Mouse (Mus musculus) heart, postnatal 0 days (tissue): ENCODE measurements around the gene Slc37a3. TPM values are rescaled to one million over a fixed set of nuclear protein-coding genes. Genes with fewer than 3 reads are reported as not detected.

Experiments
- ATAC-seq: fragments of 200-750 bp; cut with Nextera tagmentation; 2 replicates; pipeline ENCODE4 v1.8.0; 2017; ENCODE audit warnings: low read depth, moderate number of reproducible peaks, moderate library complexity; ENCODE audit not compliant: insufficient read depth
- DNase-seq: peaks from one replicate; pipeline ENCODE4 v3.0.0-alpha.2; 2016; ENCODE audit warnings: low spot score
- H3K27ac ChIP-seq: fragments of 300-500 bp; sonication (generic); 2 replicates; pipeline ENCODE4 v1.5.1; 2014; ENCODE audit warnings: low read depth, mild to moderate bottlenecking
- H3K27me3 ChIP-seq: fragments of 300-500 bp; sonication (generic); 2 replicates; pipeline ENCODE4 v1.6.1; 2014; ENCODE audit warnings: low read length, mixed read lengths; ENCODE audit not compliant: control insufficient read depth, insufficient read depth
- H3K36me3 ChIP-seq: fragments of 300-500 bp; sonication (generic); replicated peaks from 2 replicates; pipeline ENCODE4 v1.6.1; 2014; ENCODE audit warnings: low read length, mixed read lengths; ENCODE audit not compliant: control insufficient read depth, insufficient read depth
- H3K4me1 ChIP-seq: fragments of 300-500 bp; sonication (generic); 2 replicates; pipeline ENCODE4 v1.6.1; 2014; ENCODE audit warnings: antibody characterized with exemption; ENCODE audit not compliant: control insufficient read depth, insufficient read depth
- H3K4me2 ChIP-seq: fragments of 300-500 bp; sonication (generic); 2 replicates; pipeline ENCODE4 v1.6.1; 2014; ENCODE audit warnings: low read depth, mild to moderate bottlenecking, low read length, moderate library complexity
- H3K4me3 ChIP-seq: fragments of 300-500 bp; sonication (generic); 2 replicates; pipeline ENCODE4 v1.5.1; 2014; ENCODE audit warnings: low read depth, low read length
- H3K9ac ChIP-seq: fragments of 300-500 bp; sonication (generic); replicated peaks from 2 replicates; pipeline ENCODE4 v1.6.1; 2014; ENCODE audit warnings: low read depth, low read length, mixed read lengths
- H3K9me3 ChIP-seq: fragments of 300-500 bp; sonication (generic); replicated peaks from 2 replicates; pipeline ENCODE4 v1.6.1; 2016; ENCODE audit warnings: low read length; ENCODE audit not compliant: control insufficient read depth
- CTCF ChIP-seq: IDR thresholded peaks from 2 replicates; pipeline ENCODE4 v1.5.1; 2016; ENCODE audit warnings: antibody characterized with exemption, control low read depth, low read depth
- EP300 ChIP-seq: IDR thresholded peaks from 2 replicates; pipeline ENCODE4 v1.6.1; 2016; ENCODE audit warnings: antibody characterized with exemption, low read depth
- WGBS: fragments of 180-500 bp; shearing (Covaris S2); extraction: QIAGEN DNeasy Blood & Tissue Kit; methylation state at CpG from one replicate; pipeline ENCODE4 v1.1.7; 2014; 5-methylcytosine and 5-hydroxymethylcytosine counted together
- polyA plus RNA-seq: library from polyadenylated mRNA; unstranded; fragments of >200 nt; fragmentation: Nextera tagmentation; extraction: Ambion mirVana; gene quantifications from 2 replicates; pipeline ENCODE4 v1.2.1, GENCODE M21; 2015
- total RNA-seq: library from RNA; depleted of rRNA; stranded (reverse); fragments of >200 nt; gene quantifications from 2 replicates; pipeline ENCODE4 v1.2.3, GENCODE M21; 2014; ENCODE audit warnings: low replicate concordance

Slc37a3 gene
- total and polyA plus RNA-seq, 2 experiments from 2014 or later, result 9.0 to 19.9 TPM

- no peaks in the 10 kb centered on the region for H3K27me3 ChIP-seq
- H3K9me3 ChIP-seq, result no peaks in the 10 kb centered on the region
- ATAC-seq, result no peak
- H3K4me1 ChIP-seq, result no peaks in the 10 kb centered on the region
- H3K9ac ChIP-seq, result no peak overlapping the region
- no peak overlapping the region for H3K4me3 ChIP-seq
- no peak overlapping the region for H3K4me2 ChIP-seq
- 77% methylated on average over 5 of the region's 5 CpGs for WGBS
- H3K36me3 ChIP-seq, result peaks cover 22% of the 10 kb centered on the region; the same call in 1 of the 2 replicates
- TF ChIP-seq EP300 (no peak), CTCF (no peak)
- DNase-seq, result no peak
- H3K27ac ChIP-seq, result no peak overlapping the region
These were observed 29.0 kb upstream of the Slc37a3 start for GRCm38 (mm10) chr6:39406480-39406879.

GRCm38 (mm10) chr6:39403136-39403535 lies 25.7 kb upstream of the Slc37a3 start:
- no peak overlapping the region for H3K4me3 ChIP-seq
- WGBS, result 78% methylated on average over 2 of the region's 2 CpGs
- ATAC-seq, result no peak
- H3K4me1 ChIP-seq, result no peaks in the 10 kb centered on the region
- TF ChIP-seq EP300 (no peak), CTCF (no peak)
- H3K36me3 ChIP-seq, result peaks cover 26% of the 10 kb centered on the region; the same call in 1 of the 2 replicates
- no peaks in the 10 kb centered on the region for H3K27me3 ChIP-seq
- H3K4me2 ChIP-seq, result no peak overlapping the region
- no peaks in the 10 kb centered on the region for H3K9me3 ChIP-seq
- DNase-seq, result no peak
- no peak overlapping the region for H3K9ac ChIP-seq
- H3K27ac ChIP-seq, result no peak overlapping the region

GRCm38 (mm10) chr6:39400343-39400742 lies 22.9 kb upstream of the Slc37a3 start:
- 69% methylated on average over 7 of the region's 7 CpGs for WGBS
- DNase-seq (peak; percentile 33), ATAC-seq (peak; percentile 47; the same call in 1 of the 2 replicates)
- Histone ChIP-seq H3K4me1 (no peaks in the 10 kb centered on the region), H3K9me3 (no peaks in the 10 kb centered on the region), H3K9ac (no peak overlapping the region), H3K36me3 (peaks cover 32% of the 10 kb centered on the region; the same call in 1 of the 2 replicates), H3K4me2 (no peak overlapping the region), H3K4me3 (no peak overlapping the region), H3K27me3 (no peaks in the 10 kb centered on the region), H3K27ac (no peak overlapping the region)
- TF ChIP-seq CTCF, result peak; percentile 73
- TF ChIP-seq EP300, result no peak

- no peak for ATAC-seq
These were observed 20.9 kb upstream of the Slc37a3 start for GRCm38 (mm10) chr6:39398342-39398741.

GRCm38 (mm10) chr6:39397046-39397445 lies 19.6 kb upstream of the Slc37a3 start:
- no peaks in the 10 kb centered on the region for H3K27me3 ChIP-seq
- no peak overlapping the region for H3K4me2 ChIP-seq
- H3K36me3 ChIP-seq, result peaks cover 17% of the 10 kb centered on the region; the same call in 1 of the 2 replicates
- H3K9ac ChIP-seq, result no peak overlapping the region
- no peaks in the 10 kb centered on the region for H3K9me3 ChIP-seq
- TF ChIP-seq CTCF (no peak), EP300 (no peak)
- H3K4me3 ChIP-seq, result no peak overlapping the region
- ATAC-seq (no peak), DNase-seq (no peak)
- no peaks in the 10 kb centered on the region for H3K4me1 ChIP-seq
- WGBS, result 95% methylated on average over 6 of the region's 6 CpGs
- no peak overlapping the region for H3K27ac ChIP-seq

More at GRCm38 (mm10) chr6:39398342-39398741, 20.9 kb upstream of the Slc37a3 start:
- 86% methylated on average over 9 of the region's 9 CpGs for WGBS
- DNase-seq, result no peak
- Histone ChIP-seq H3K36me3 (peaks cover 20% of the 10 kb centered on the region; the same call in 1 of the 2 replicates), H3K4me2 (no peak overlapping the region), H3K4me3 (no peak overlapping the region), H3K27me3 (no peaks in the 10 kb centered on the region), H3K9me3 (no peaks in the 10 kb centered on the region), H3K4me1 (no peaks in the 10 kb centered on the region), H3K9ac (no peak overlapping the region), H3K27ac (no peak overlapping the region)
- no peak for TF ChIP-seq EP300

GRCm38 (mm10) chr6:39395916-39396315 lies 18.4 kb upstream of the Slc37a3 start:
- no peak overlapping the region for H3K4me2 ChIP-seq
- no peak overlapping the region for H3K9ac ChIP-seq
- H3K4me3 ChIP-seq, result no peak overlapping the region
- no peaks in the 10 kb centered on the region for H3K9me3 ChIP-seq
- WGBS, result 71% methylated on average over 4 of the region's 4 CpGs
- ATAC-seq (no peak), DNase-seq (no peak)
- H3K27me3 ChIP-seq, result no peaks in the 10 kb centered on the region
- TF ChIP-seq EP300 (no peak), CTCF (no peak)
- H3K27ac ChIP-seq, result no peak overlapping the region
- H3K4me1 ChIP-seq, result no peaks in the 10 kb centered on the region
- H3K36me3 ChIP-seq, result peaks cover 17% of the 10 kb centered on the region; the same call in 1 of the 2 replicates
